Mouse (Mus musculus): ENCODE measurements at regions not wholly inside any gene's neighbourhood (a gene's known extent, or its start where the extent isn't known, plus 50 kb on each side); places are given as distances from the start of the nearest gene placed in this dataset.

GRCm38 (mm10) chr8:92272073-92272472 lies 85.4 kb upstream of the Irx5 start:
- no peak for ATAC-seq (ENCODE audit: insufficient read depth)
- no peak for TF ChIP-seq EP300 (IDR thresholded peaks at IDR 0.05; ENCODE audit: low read depth)
- TF ChIP-seq CTCF (IDR thresholded peaks at IDR 0.05; ENCODE audit: low read depth) = no peak
- Histone ChIP-seq H3K4me3 (ENCODE audit: insufficient read depth in 1 of 2, low read depth in 2 of 2, low read length in 2 of 2) (no peak overlapping the region), H3K27ac (no peak overlapping the region), H3K27me3 (ENCODE audit: control insufficient read depth, insufficient read depth, low read length) (no peaks in the 10 kb centered on the region), H3K4me1 (replicated peaks; ENCODE audit: control insufficient read depth in 2 of 2, insufficient read depth in 2 of 2, low read length in 1 of 2) (no peaks in the 10 kb centered on the region), H3K36me3 (replicated peaks; ENCODE audit: control insufficient read depth, insufficient read depth, low read depth) (no peaks in the 10 kb centered on the region), H3K9me3 (ENCODE audit: control insufficient read depth, low read length) (no peaks in the 10 kb centered on the region), H3K4me2 (ENCODE audit: low read depth) (no peak overlapping the region), H3K9ac (replicated peaks) (no peak overlapping the region)
- 34% methylated on average over 5 of the region's 5 CpGs for WGBS (ENCODE audit: insufficient replicate concordance)
- no peak for DNase-seq (ENCODE audit: low read depth in 3 of 3, low spot score in 3 of 3)

GRCm38 (mm10) chr8:92270636-92271035 lies 86.8 kb upstream of the Irx5 start:
- Histone ChIP-seq H3K27ac (no peak overlapping the region), H3K4me2 (ENCODE audit: low read depth) (no peak overlapping the region), H3K9ac (replicated peaks) (no peak overlapping the region), H3K4me1 (replicated peaks; ENCODE audit: control insufficient read depth in 2 of 2, insufficient read depth in 2 of 2, low read length in 1 of 2) (no peaks in the 10 kb centered on the region), H3K9me3 (ENCODE audit: control insufficient read depth, low read length) (no peaks in the 10 kb centered on the region), H3K36me3 (replicated peaks; ENCODE audit: control insufficient read depth, insufficient read depth, low read depth) (no peaks in the 10 kb centered on the region), H3K4me3 (ENCODE audit: insufficient read depth in 1 of 2, low read depth in 2 of 2, low read length in 2 of 2) (no peak overlapping the region), H3K27me3 (ENCODE audit: control insufficient read depth, insufficient read depth, low read length) (no peaks in the 10 kb centered on the region)
- TF ChIP-seq EP300 (IDR thresholded peaks at IDR 0.05; ENCODE audit: low read depth) (no peak), CTCF (IDR thresholded peaks at IDR 0.05; ENCODE audit: low read depth) (no peak)
- ATAC-seq (ENCODE audit: insufficient read depth) = no peak
- DNase-seq (ENCODE audit: low read depth in 3 of 3, low spot score in 3 of 3) = no peak

GRCm38 (mm10) chr8:92267415-92267814 lies 90.0 kb upstream of the Irx5 start:
- no peaks in the 10 kb centered on the region for H3K9me3 ChIP-seq (ENCODE audit: control insufficient read depth, low read length)
- H3K4me2 ChIP-seq (ENCODE audit: low read depth) = no peak overlapping the region
- H3K9ac ChIP-seq (replicated peaks) = no peak overlapping the region
- 56% methylated on average over 6 of the region's 6 CpGs for WGBS (ENCODE audit: insufficient replicate concordance)
- H3K4me1 ChIP-seq (replicated peaks; ENCODE audit: control insufficient read depth in 2 of 2, insufficient read depth in 2 of 2, low read length in 1 of 2) = no peaks in the 10 kb centered on the region
- DNase-seq (ENCODE audit: low read depth in 3 of 3, low spot score in 3 of 3) (no peak), ATAC-seq (ENCODE audit: insufficient read depth) (no peak)
- TF ChIP-seq CTCF (IDR thresholded peaks at IDR 0.05; ENCODE audit: low read depth) (no peak), EP300 (IDR thresholded peaks at IDR 0.05; ENCODE audit: low read depth) (no peak)
- no peaks in the 10 kb centered on the region for H3K36me3 ChIP-seq (replicated peaks; ENCODE audit: control insufficient read depth, insufficient read depth, low read depth)
- no peaks in the 10 kb centered on the region for H3K27me3 ChIP-seq (ENCODE audit: control insufficient read depth, insufficient read depth, low read length)
- no peak overlapping the region for H3K4me3 ChIP-seq (ENCODE audit: insufficient read depth in 1 of 2, low read depth in 2 of 2, low read length in 2 of 2)
- H3K27ac ChIP-seq = no peak overlapping the region

- Histone ChIP-seq H3K36me3 (replicated peaks; ENCODE audit: control insufficient read depth, insufficient read depth, low read depth) (no peaks in the 10 kb centered on the region), H3K27ac (no peak overlapping the region), H3K9ac (replicated peaks) (no peak overlapping the region), H3K27me3 (ENCODE audit: control insufficient read depth, insufficient read depth, low read length) (no peaks in the 10 kb centered on the region), H3K4me3 (ENCODE audit: insufficient read depth in 1 of 2, low read depth in 2 of 2, low read length in 2 of 2) (no peak overlapping the region), H3K4me1 (replicated peaks; ENCODE audit: control insufficient read depth in 2 of 2, insufficient read depth in 2 of 2, low read length in 1 of 2) (no peaks in the 10 kb centered on the region), H3K4me2 (ENCODE audit: low read depth) (no peak overlapping the region), H3K9me3 (ENCODE audit: control insufficient read depth, low read length) (no peaks in the 10 kb centered on the region)
- ATAC-seq (ENCODE audit: insufficient read depth) (no peak), DNase-seq (ENCODE audit: low read depth in 3 of 3, low spot score in 3 of 3) (no peak)
- 77% methylated on average over 8 of the region's 8 CpGs for WGBS (ENCODE audit: insufficient replicate concordance)
- TF ChIP-seq CTCF (IDR thresholded peaks at IDR 0.05; ENCODE audit: low read depth) (no peak), EP300 (IDR thresholded peaks at IDR 0.05; ENCODE audit: low read depth) (no peak)
Observed at GRCm38 (mm10) chr8:92260056-92260455, 97.4 kb upstream of the Irx5 start.

GRCm38 (mm10) chr8:92258258-92258657 lies 99.2 kb upstream of the Irx5 start:
- Histone ChIP-seq H3K27me3 (ENCODE audit: control insufficient read depth, insufficient read depth, low read length) (no peaks in the 10 kb centered on the region), H3K36me3 (replicated peaks; ENCODE audit: control insufficient read depth, insufficient read depth, low read depth) (no peaks in the 10 kb centered on the region), H3K9ac (replicated peaks) (no peak overlapping the region), H3K4me2 (ENCODE audit: low read depth) (no peak overlapping the region), H3K27ac (no peak overlapping the region), H3K4me1 (replicated peaks; ENCODE audit: control insufficient read depth in 2 of 2, insufficient read depth in 2 of 2, low read length in 1 of 2) (no peaks in the 10 kb centered on the region), H3K4me3 (ENCODE audit: insufficient read depth in 1 of 2, low read depth in 2 of 2, low read length in 2 of 2) (no peak overlapping the region), H3K9me3 (ENCODE audit: control insufficient read depth, low read length) (no peaks in the 10 kb centered on the region)
- no peak for ATAC-seq (ENCODE audit: insufficient read depth)
- no peak for DNase-seq (ENCODE audit: low read depth in 3 of 3, low spot score in 3 of 3)
- no peak for TF ChIP-seq CTCF (IDR thresholded peaks at IDR 0.05; ENCODE audit: low read depth)
- TF ChIP-seq EP300 (IDR thresholded peaks at IDR 0.05; ENCODE audit: low read depth) = no peak
- 29% methylated on average over 6 of the region's 6 CpGs for WGBS (ENCODE audit: insufficient replicate concordance)
